Mouse (Mus musculus): ENCODE measurements around the gene Olfr1369-ps1.
"Not testable (repeated sequence)": the region's sequence is repeated elsewhere in the genome, so short reads cannot be mapped to it uniquely, and the experiment has no call there.

Gene Olfr1369-ps1

DNA sequence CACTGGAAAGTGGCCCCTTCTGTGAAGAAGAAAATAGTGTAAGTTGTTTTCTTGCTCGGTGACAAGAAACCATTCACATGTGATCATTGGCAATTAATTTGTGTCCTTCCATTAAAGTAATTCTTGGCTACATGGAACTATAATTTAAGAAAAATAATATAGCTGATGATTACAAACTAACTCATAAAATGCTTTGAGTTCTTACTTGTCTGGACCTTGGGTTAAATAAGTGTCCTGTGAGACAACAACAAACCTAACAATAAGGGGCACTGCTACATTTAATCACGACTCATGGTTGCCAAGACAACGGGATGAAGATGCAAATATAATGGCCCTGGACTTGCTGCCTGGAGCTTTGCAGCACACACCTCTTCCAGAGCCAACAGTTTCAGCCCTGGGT, at the start of gene Olfr1369-ps1:
Olfr1369-ps1 (plus strand) TSS at position 301 of the 400 bp plus-strand sequence.
- not testable (repeated sequence) for ATAC-seq (ENCODE audit: insufficient number of reproducible peaks, low FRiP score, low TSS enrichment)

DNA sequence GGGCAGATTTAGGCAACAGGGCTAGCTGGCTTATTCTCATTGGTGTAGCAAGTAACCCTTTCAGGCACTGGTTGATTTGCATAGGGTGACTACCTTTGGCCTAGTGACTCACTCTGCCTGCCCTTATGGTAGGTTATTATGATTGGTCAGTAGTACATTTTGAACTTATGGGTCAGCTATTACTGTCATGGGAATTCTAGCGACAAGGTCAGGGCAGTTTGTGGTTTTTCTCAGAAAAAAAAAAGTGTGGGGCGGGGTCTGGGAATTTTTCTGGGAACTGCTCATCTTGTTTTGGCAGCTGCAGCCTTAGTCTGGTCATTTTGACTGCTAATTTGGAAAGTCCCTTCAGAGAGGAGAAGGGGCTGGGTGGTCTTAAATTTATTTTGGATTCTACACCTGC, 45.3 kb upstream of the Olfr1369-ps1 start:
- no peak for ATAC-seq (ENCODE audit: insufficient number of reproducible peaks, low FRiP score, low TSS enrichment)

GRCm38 (mm10) chr13:21074847-21075246, 36.4 kb upstream of the Olfr1369-ps1 start, which contains the start of gene Olfr1370:
Olfr1370 (minus strand) TSS chr13:21074947.
- no peak for ATAC-seq (ENCODE audit: insufficient number of reproducible peaks, low FRiP score, low TSS enrichment)

- ATAC-seq (ENCODE audit: insufficient number of reproducible peaks, low FRiP score, low TSS enrichment) = no peak
These were observed 28.6 kb upstream of the Olfr1369-ps1 start for GRCm38 (mm10) chr13:21082686-21083085.

GRCm38 (mm10) chr13:21109759-21110158, 1.5 kb upstream of the Olfr1369-ps1 start:
- no peak for ATAC-seq (ENCODE audit: insufficient number of reproducible peaks, low FRiP score, low TSS enrichment)

- no peak for ATAC-seq (ENCODE audit: insufficient number of reproducible peaks, low FRiP score, low TSS enrichment)
These were observed 842 bp upstream of the Olfr1369-ps1 start for GRCm38 (mm10) chr13:21110441-21110840.

DNA sequence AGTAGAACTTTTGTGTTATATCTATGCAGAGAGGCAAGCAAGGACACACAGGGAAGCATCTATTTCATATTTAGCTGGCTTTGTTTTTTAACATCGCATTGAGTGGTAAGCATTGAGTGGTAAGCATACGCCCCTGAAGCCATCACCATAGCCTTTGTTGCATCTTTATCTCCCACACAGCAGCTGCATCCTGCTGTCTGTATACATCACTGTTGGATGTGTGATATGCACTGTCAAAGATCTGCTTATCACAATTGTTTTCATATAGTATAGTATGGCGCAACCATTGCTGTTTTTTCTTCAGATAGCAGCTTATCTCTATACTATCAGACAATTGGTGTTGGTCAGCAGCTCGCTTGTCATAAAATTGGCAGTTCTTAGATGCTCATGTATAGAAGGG, 2.8 kb downstream of the Olfr1369-ps1 start:
- ATAC-seq (ENCODE audit: insufficient number of reproducible peaks, low FRiP score, low TSS enrichment) = no peak

- ATAC-seq (ENCODE audit: insufficient number of reproducible peaks, low FRiP score, low TSS enrichment) = not testable (repeated sequence)
These were observed 18.1 kb downstream of the Olfr1369-ps1 start, which contains the start of gene Olfr263 for GRCm38 (mm10) chr13:21129339-21129738. Olfr263 (plus strand) TSS chr13:21129639.

DNA sequence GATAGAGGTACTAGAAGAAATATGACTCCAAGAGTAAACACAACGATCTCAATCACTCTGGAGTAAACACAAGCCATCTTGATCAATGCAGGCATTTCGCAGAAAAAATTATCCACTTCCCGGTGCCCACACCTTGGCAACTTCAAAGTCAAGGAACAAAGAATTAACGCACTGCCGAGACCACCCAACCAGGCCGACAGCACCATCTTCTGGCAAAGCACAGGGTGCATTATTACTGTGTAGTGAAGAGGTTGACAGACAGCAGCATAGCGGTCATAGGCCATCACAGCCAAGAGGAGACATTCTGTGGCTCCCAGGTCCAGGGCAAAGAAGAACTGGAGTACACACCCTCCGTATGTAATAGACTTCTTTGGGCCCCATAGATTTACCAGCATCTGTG, 31.1 kb downstream of the Olfr1369-ps1 start:
- ATAC-seq (ENCODE audit: insufficient number of reproducible peaks, low FRiP score, low TSS enrichment) = no peak

GRCm38 (mm10) chr13:21145767-21146166, 34.5 kb downstream of the Olfr1369-ps1 start, which contains the start of gene Olfr1368:
Olfr1368 (minus strand) TSS chr13:21145867.
- no peak for ATAC-seq (ENCODE audit: insufficient number of reproducible peaks, low FRiP score, low TSS enrichment)

GRCm38 (mm10) chr13:21155888-21156287, 44.6 kb downstream of the Olfr1369-ps1 start:
- ATAC-seq (ENCODE audit: insufficient number of reproducible peaks, low FRiP score, low TSS enrichment) = no peak

GRCm38 (mm10) chr13:21158071-21158470, 46.8 kb downstream of the Olfr1369-ps1 start:
- ATAC-seq (ENCODE audit: insufficient number of reproducible peaks, low FRiP score, low TSS enrichment) = no peak

- peak; percentile 83 for ATAC-seq (ENCODE audit: insufficient number of reproducible peaks, low FRiP score, low TSS enrichment)
These were observed 47.6 kb downstream of the Olfr1369-ps1 start for GRCm38 (mm10) chr13:21158785-21159474.

DNA sequence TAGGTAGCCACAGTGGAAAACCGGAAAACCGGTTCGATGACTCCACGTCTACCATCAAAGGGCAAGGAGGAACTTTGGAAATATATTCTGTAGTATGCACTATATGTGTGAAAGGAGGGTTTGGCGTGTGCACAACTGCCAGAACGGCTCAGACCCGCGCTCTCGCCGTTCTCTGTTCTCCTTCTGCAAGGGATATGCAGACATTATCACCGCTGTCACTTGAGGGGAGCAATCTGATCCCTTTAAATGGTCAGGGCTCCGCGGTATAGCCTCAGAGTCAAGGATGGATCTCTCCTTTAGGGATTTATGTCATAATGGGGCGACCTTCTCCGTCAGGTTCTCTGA, 48.2 kb downstream of the Olfr1369-ps1 start:
- no peak for ATAC-seq (ENCODE audit: insufficient number of reproducible peaks, low FRiP score, low TSS enrichment)

DNA sequence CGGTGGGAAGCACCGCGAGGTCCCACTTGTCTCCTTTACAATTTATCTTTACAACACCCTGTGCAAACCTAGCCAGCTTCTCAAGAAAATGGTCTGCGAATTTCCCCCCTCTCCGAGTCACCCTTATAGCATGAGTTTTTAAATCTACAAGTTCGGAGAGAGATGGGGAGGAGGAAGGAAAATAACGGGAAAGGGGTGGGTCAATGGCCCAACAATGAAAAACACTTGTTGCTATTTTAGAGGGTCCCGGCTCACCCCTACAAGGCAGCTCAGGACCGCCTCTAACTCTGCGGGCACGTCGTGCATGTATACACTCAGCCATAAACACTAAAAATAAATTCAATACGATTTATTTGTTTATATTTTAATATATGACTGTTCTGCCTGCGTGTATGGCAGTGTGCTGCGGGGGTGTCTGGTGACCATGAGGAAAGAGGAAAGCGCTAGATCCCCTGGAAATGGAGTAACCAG, 48.8 kb downstream of the Olfr1369-ps1 start:
- ATAC-seq (ENCODE audit: insufficient number of reproducible peaks, low FRiP score, low TSS enrichment) = no peak

DNA sequence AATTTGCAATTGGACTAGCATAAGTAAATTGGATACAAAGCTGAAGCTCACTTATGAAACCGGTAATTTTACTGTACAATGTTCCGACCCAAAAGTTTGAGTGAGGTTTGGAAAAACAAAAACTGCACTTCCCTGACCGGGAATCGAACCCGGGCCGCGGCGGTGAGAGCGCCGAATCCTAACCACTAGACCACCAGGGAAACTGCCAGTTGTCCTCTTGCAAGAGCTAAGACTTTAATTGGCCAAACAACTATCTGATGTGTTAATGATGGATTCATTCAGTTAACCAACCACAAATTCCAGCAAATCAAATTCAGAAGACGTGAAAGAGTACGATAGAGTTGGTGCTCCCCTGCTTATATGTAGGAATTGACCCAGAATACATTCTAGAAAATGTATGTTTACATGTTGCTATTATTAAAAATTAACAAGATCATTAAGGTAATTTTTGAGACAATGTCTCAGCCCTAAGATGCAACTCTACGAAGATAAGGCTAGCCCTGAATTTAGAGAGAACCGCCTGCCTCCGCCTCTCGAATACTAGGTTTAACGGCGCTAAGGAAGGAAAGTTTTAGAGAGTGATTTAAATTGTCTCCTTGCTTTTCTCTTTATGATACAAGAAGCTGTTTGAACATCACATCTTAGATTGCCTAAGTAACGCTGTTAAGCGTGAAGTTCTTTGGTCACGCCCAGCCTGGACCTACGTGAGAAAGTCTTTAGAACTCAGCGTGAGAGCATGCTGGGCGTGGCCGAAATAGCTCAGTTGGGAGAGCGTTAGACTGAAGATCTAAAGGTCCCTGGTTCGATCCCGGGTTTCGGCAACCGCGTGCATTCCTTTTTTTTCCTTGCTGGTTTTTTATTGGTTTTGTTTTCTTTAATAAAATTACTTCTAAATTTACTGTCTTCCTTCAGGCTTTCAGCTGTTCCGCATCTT, 49.6 kb downstream of the Olfr1369-ps1 start:
- ATAC-seq (ENCODE audit: insufficient number of reproducible peaks, low FRiP score, low TSS enrichment) = peak; percentile 32; the same call in 1 of the 2 replicates

DNA sequence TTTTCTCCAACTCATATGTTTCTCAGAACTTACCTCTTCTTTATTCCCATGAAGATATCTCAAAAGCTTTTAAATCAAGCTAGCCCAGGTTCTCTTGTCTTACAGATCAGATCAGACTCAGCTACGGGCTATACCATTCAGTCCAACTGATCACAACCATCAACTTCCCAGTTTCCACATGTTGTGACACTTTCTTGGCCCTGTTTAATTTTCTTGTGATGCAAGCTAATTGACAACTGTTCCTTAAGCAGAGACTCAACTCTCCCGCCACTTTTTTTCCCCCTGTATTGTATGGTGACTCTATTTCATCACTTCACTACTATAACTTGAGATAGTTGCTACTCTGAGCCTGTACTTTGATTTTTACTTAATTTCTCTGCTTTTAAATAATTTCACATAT, 50.3 kb downstream of the Olfr1369-ps1 start:
- no peak for ATAC-seq (ENCODE audit: insufficient number of reproducible peaks, low FRiP score, low TSS enrichment)

GRCm38 (mm10) chr13:21162591-21162990, 51.3 kb downstream of the Olfr1369-ps1 start:
- no peak for ATAC-seq (ENCODE audit: insufficient number of reproducible peaks, low FRiP score, low TSS enrichment)

- ATAC-seq (ENCODE audit: insufficient number of reproducible peaks, low FRiP score, low TSS enrichment) = peak; percentile 31; the same call in 1 of the 2 replicates
These were observed 55.9 kb downstream of the Olfr1369-ps1 start for GRCm38 (mm10) chr13:21166936-21167909.

DNA sequence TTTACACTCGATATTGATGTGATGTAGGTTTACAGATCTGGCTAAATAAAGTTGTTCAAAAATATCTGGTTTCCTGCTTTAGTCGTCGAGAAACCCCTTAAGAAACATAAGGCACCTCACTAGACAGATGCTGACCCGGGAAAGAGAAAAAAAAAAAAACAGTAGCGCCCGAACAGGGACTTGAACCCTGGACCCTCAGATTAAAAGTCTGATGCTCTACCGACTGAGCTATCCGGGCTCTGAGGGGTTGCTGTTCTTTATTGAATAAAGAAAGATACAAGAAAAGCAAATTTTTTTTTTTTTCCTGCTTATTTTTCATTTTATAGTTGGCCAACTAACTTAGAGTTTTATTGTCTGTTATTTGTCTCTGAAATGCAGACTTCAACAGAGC, 56.6 kb downstream of the Olfr1369-ps1 start:
- no peak for ATAC-seq (ENCODE audit: insufficient number of reproducible peaks, low FRiP score, low TSS enrichment)
